Mouse (Mus musculus) forebrain, embryonic 12.5 days (tissue): ENCODE data around the gene Mlf2. TPM values are rescaled to one million over a fixed set of nuclear protein-coding genes. Genes with fewer than 3 reads are reported as not detected.
"Not testable (repeated sequence)": the region's sequence is repeated elsewhere in the genome, so short reads cannot be mapped to it uniquely, and the experiment has no call there.

Source experiments
- ATAC-seq: fragments of 200-750 bp; cut with Nextera tagmentation; 2 replicates; pipeline ENCODE4 v1.8.0; 2017; ENCODE audit warnings: moderate TSS enrichment; ENCODE audit not compliant: low FRiP score
- H3K27ac ChIP-seq: fragments of 300-500 bp; sonication (generic); 2 replicates; pipeline ENCODE4 v1.5.1; 2016; ENCODE audit warnings: mild to moderate bottlenecking
- H3K27me3 ChIP-seq: fragments of 300-500 bp; sonication (generic); 2 replicates; pipeline ENCODE4 v1.6.1; 2016; ENCODE audit warnings: mild to moderate bottlenecking
- H3K36me3 ChIP-seq: fragments of 300-500 bp; sonication (generic); replicated peaks from 2 replicates; pipeline ENCODE4 v1.6.1; 2016; ENCODE audit warnings: mild to moderate bottlenecking
- H3K4me1 ChIP-seq: fragments of 300-500 bp; sonication (generic); 2 replicates; pipeline ENCODE4 v1.6.1; 2016
- H3K4me2 ChIP-seq: fragments of 300-500 bp; sonication (generic); 2 replicates; pipeline ENCODE4 v1.6.1; 2016; ENCODE audit warnings: mild to moderate bottlenecking, moderate library complexity
- H3K4me3 ChIP-seq: fragments of 300-500 bp; sonication (generic); replicated peaks from 2 replicates; pipeline ENCODE4 v1.5.1; 2016; ENCODE audit warnings: mild to moderate bottlenecking
- H3K9ac ChIP-seq: fragments of 300-500 bp; sonication (generic); 2 replicates; pipeline ENCODE4 v1.6.1; 2016; ENCODE audit warnings: mild to moderate bottlenecking
- H3K9me3 ChIP-seq: fragments of 300-500 bp; sonication (generic); 2 replicates; pipeline ENCODE4 v1.6.1; 2016
- WGBS: fragments of 180-500 bp; shearing (Covaris S2); methylation state at CpG from one replicate; pipeline ENCODE4 v1.1.7; 2016; 5-methylcytosine and 5-hydroxymethylcytosine counted together
- polyA plus RNA-seq: library from polyadenylated mRNA; unstranded; fragments of >200 nt; fragmentation: Nextera tagmentation; extraction: Ambion mirVana; gene quantifications from 2 replicates; pipeline ENCODE4 v1.2.1, GENCODE M21; 2016

Mlf2 gene
- polyA plus RNA-seq = 445 and 449 TPM in 2 replicates

DNA sequence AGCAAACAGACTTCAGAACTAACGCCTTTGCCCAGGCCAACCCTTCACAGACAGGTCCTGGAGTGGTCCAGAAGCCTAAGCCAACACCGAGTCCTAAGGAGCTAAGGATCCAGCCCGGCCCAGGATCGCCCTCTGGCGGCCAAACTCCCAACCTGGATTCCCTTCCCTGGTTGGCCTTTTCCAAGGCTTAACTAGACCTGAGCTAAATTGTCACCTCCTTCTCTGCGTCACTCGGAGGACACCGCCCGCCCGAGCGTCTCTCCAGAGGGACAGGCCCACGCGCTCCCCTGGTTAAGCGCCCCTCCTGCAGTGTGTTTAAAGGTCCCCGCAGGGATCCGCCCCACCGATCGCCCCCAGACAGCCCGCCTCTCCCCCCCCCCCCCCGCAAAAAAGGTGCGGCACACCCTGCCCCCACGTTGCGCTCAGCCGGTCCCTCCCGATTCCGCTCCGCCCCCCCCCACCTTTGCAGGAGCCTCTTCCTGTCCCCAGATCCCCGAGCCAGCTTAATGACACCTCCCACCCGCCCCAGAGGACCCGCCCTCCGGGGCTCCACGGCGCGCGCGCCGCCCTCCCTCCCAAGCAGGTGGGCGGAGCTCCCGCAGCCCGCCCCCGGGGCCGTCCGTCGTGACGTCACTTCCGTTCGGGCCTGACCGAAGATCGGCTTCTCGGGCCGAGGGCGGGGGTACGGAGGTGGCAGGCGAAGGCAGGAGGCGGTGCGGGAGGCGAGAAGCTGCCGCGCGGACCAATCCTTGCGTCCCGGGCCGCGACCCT lies at the start of gene Mlf2:
Gene Mlf2, plus strand, starts transcription at position 633 of the 771 bp plus-strand sequence.
- H3K9ac ChIP-seq = peak within 1 kb of the TSS; percentile 97
- under 1% methylated on average over 54 of the region's 64 CpGs for WGBS
- H3K4me1 ChIP-seq = peaks cover 25% of the 10 kb centered on the region
- no peaks in the 10 kb centered on the region for H3K9me3 ChIP-seq
- ATAC-seq = peak; percentile 94
- H3K4me2 ChIP-seq = peak within 1 kb of the TSS; percentile 94
- H3K36me3 ChIP-seq = peaks cover 31% of the 10 kb centered on the region
- peak within 1 kb of the TSS; percentile 90 for H3K4me3 ChIP-seq
- H3K27me3 ChIP-seq = no peaks in the 10 kb centered on the region; the same call in 1 of the 2 replicates
- H3K27ac ChIP-seq = peak within 1 kb of the TSS; percentile 97

DNA sequence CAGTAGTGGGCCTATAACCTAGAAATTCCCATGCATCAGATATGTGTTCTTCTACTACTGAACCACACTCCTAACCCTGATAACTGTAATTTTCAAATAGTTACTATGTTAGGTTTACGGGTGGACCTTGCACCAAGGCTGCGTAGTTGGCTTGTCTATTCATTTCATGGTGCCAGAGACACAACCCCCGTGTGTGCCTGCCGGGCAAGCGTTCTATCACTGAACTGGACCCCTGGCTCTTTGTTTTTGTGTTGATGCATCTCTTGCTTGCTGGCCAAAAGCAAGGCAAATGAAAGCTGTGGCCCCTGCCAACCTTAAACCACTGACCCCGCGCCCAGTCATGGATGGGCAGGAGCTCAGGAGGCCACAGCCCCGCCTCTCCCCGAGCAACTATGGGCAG lies 49.4 kb upstream of the Mlf2 start:
- no peak for ATAC-seq
- Histone ChIP-seq H3K9me3 (no peaks in the 10 kb centered on the region), H3K9ac (no peak overlapping the region), H3K4me3 (no peak overlapping the region), H3K4me2 (no peak overlapping the region), H3K36me3 (no peaks in the 10 kb centered on the region), H3K27ac (no peak overlapping the region), H3K27me3 (peaks cover 2% of the 10 kb centered on the region; the same call in 1 of the 2 replicates), H3K4me1 (no peaks in the 10 kb centered on the region)
- 94% methylated on average over 9 of the region's 9 CpGs for WGBS

DNA sequence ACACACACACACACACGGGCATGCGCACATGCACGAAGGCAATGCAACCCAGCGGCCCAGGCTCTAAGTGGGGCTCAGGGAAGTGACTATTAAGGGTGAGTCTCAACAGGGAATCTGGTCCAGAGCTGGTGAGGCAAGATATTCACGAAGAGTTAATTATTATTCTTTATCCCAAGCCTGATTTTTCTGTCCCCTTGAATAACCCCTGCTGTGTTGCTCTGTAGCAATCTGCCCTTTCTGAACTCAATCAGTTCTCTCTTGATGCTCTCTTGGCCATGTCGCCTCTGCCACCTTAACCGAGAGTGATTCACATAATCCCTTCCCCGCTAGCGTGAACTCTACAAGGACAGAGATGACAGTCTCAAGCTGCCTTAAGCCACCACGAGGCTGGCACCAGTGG lies 47.8 kb upstream of the Mlf2 start:
- Histone ChIP-seq H3K4me2 (no peak overlapping the region), H3K27ac (no peak overlapping the region), H3K9me3 (no peaks in the 10 kb centered on the region), H3K4me1 (no peaks in the 10 kb centered on the region), H3K4me3 (no peak overlapping the region), H3K36me3 (no peaks in the 10 kb centered on the region), H3K9ac (no peak overlapping the region), H3K27me3 (peaks cover 2% of the 10 kb centered on the region; the same call in 1 of the 2 replicates)
- ATAC-seq = no peak
- 62% methylated on average over 9 of the region's 10 CpGs for WGBS

DNA sequence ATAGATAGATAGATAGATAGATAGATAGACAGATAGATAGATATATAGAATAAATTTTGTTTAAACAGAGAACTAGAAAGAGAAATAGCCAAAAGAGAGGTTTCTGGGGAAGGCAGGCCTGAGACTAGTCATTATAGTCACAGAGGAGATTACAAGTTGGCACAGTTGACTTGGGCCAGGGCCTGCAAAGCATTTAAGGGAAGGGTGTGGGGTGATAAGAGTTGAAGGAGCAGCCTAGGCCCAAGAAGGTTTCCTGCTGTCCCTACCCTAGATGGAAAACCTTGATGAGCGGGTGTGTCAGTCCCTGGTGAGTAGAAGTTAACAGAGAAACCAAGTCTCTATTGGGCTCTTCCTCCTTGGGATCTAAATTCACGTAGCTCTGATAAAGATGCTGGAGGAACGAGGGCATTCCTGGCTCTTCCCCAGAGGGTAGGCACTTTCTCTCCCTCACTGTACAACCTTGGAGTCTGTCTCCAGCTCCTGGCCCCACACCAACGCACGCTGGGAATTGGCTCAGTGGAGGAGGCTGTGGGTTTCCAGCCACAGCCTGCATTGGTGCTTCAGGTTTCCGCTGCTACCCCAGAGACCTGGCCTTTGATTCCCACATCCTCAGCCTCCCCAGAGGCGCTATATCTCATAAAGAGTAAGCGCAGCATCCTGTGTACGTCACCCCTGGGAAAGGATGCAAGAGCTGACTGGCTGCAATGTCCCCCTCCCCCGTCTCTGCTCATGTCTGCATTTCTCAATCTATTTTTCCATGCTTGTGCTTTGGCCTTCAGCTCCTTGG lies 46.3 kb upstream of the Mlf2 start:
- H3K27ac ChIP-seq = no peak overlapping the region
- 78% methylated on average over 10 of the region's 10 CpGs for WGBS
- peaks cover 2% of the 10 kb centered on the region; the same call in 1 of the 2 replicates for H3K27me3 ChIP-seq
- no peak for ATAC-seq
- no peaks in the 10 kb centered on the region for H3K4me1 ChIP-seq
- H3K9ac ChIP-seq = no peak overlapping the region
- no peak overlapping the region for H3K4me2 ChIP-seq
- no peaks in the 10 kb centered on the region for H3K9me3 ChIP-seq
- H3K4me3 ChIP-seq = no peak overlapping the region
- no peaks in the 10 kb centered on the region for H3K36me3 ChIP-seq

DNA sequence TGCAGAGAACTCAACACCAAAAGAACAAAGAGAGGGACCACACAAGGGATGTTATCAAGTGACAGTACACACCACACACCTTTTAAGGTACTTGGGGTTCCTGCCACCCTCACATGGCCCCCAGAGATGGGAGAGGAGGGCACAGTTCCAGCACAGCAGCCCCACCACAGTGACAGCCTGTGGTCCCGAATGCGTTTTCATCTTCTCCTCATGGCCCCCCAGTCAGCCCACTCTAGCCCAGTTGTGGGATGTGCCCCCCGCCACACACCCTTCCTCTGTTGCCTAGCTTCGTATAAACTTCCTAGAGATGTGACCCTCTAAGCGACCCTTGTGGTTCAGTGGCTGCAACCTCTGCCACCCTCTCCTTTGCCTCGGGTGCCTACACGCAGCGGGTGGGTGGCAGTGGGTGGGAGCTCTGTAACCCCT lies 45.2 kb upstream of the Mlf2 start:
- Histone ChIP-seq H3K9me3 (no peaks in the 10 kb centered on the region), H3K4me2 (no peak overlapping the region), H3K27me3 (peaks cover 2% of the 10 kb centered on the region; the same call in 1 of the 2 replicates), H3K27ac (no peak overlapping the region), H3K36me3 (no peaks in the 10 kb centered on the region), H3K9ac (no peak overlapping the region), H3K4me1 (no peaks in the 10 kb centered on the region), H3K4me3 (no peak overlapping the region)
- ATAC-seq = no peak
- WGBS = 97% methylated on average over 8 of the region's 8 CpGs

DNA sequence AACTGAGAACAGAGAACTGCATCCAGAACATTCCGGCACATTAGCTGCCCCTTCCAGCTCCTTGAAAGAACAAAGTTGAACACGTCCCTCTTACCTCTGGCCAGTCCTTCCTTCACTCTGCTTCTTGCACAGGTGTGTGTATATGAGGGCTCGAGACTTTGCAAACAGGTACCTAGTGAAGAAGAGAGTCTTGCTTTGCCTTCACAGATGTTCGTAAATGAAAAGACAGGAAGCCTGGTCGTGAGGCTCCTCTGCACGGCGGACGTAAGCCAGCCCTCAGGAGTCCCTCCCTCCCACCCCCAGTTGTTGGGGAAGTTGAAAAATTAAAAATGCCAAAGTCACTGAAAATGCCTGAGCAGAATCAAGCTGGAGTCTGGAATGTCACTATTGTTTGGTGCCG lies 43.2 kb upstream of the Mlf2 start, which contains the start of gene Cd4:
Gene Cd4, minus strand, starts transcription at position 236 of the 400 bp plus-strand sequence.
- 88% methylated on average over 9 of the region's 9 CpGs for WGBS
- Histone ChIP-seq H3K27ac (no peak within 1 kb of the TSS), H3K9ac (no peak within 1 kb of the TSS), H3K4me3 (no peak within 1 kb of the TSS), H3K4me2 (no peak within 1 kb of the TSS), H3K9me3 (no peaks in the 10 kb centered on the region), H3K27me3 (peaks cover 2% of the 10 kb centered on the region; the same call in 1 of the 2 replicates), H3K4me1 (no peaks in the 10 kb centered on the region), H3K36me3 (no peaks in the 10 kb centered on the region)
- no peak for ATAC-seq

DNA sequence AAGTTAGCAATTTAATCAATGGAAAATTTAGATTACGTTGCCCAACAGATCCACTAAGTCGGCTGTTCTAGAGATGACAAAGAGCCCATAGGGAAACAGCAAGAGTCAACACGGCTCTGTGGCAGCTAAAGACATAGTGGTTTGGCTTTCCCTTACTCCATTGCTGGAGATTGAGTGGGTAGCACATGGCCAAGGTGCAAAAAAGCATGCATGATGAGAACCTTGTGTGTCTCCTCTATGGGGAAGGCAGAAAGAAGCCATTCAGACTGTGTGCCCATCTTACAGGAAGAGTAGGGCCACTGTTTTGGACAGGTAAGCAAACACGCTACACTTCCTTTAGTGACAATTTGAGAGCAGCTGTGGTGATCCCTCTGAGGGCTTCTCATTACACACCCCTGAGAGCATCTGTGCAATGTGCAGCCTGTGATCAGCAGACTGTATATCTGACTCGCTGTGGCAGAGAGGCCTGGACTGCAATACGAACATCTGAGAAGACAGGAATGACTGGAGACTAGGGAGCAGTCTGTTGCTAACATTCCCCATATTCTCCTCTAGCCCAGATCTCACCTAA lies 42.5 kb upstream of the Mlf2 start:
- no peaks in the 10 kb centered on the region for H3K4me1 ChIP-seq
- no peak overlapping the region for H3K4me2 ChIP-seq
- no peak overlapping the region for H3K9ac ChIP-seq
- H3K27me3 ChIP-seq = peaks cover 2% of the 10 kb centered on the region; the same call in 1 of the 2 replicates
- H3K9me3 ChIP-seq = no peaks in the 10 kb centered on the region
- no peak overlapping the region for H3K27ac ChIP-seq
- WGBS = 89% methylated on average over 6 of the region's 6 CpGs
- ATAC-seq = no peak
- no peaks in the 10 kb centered on the region for H3K36me3 ChIP-seq
- no peak overlapping the region for H3K4me3 ChIP-seq

DNA sequence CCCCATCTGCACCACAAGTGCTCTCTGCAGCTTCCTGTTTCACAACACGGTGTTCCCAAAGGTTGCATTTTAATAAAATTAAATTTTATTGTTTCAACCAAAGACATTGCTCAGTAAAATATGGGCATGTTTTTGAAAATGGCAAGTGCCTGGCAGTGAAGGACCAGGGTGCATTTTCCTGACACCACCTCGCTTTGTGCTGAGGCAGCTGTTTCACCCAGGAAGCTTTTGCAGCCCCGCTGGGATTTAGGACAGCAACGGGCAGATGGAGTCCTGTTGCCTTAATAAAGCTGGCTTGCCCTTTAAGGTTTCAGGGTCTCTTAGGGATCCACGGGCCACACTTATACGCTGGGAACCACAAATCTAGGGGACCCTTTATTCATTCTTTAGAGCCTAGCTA lies 40.2 kb upstream of the Mlf2 start:
- Histone ChIP-seq H3K4me1 (no peaks in the 10 kb centered on the region), H3K9me3 (no peaks in the 10 kb centered on the region), H3K9ac (no peak overlapping the region), H3K4me3 (no peak overlapping the region), H3K36me3 (no peaks in the 10 kb centered on the region), H3K4me2 (no peak overlapping the region), H3K27ac (no peak overlapping the region), H3K27me3 (peaks cover 2% of the 10 kb centered on the region; the same call in 1 of the 2 replicates)
- no peak for ATAC-seq
- WGBS = 64% methylated on average over 6 of the region's 6 CpGs

DNA sequence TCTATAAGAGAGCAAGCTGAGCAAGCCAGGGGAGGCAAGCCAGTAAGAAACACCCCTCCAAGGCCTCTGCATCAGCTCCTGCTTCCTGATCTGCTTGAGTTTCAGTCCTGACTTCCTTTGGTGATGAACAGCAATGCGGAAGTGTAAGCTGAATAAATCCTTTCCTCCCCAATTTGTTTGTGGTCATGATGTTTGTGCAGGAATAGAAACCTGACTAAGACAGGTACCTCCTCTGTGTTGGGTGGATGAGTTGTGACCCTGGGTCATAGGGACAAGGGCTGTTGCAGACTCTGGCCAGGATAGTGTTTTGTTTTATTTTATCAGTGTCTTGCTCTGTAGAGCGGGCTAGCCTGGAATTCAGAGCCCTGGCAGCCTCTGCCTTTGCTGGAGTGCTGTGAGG lies 37.1 kb upstream of the Mlf2 start:
- H3K4me2 ChIP-seq, H3K9me3 ChIP-seq, ATAC-seq, H3K4me3 ChIP-seq, H3K4me1 ChIP-seq, H3K36me3 ChIP-seq, H3K27me3 ChIP-seq, H3K9ac ChIP-seq, H3K27ac ChIP-seq: not testable (repeated sequence)
- WGBS = 92% methylated on average over 2 of the region's 2 CpGs

DNA sequence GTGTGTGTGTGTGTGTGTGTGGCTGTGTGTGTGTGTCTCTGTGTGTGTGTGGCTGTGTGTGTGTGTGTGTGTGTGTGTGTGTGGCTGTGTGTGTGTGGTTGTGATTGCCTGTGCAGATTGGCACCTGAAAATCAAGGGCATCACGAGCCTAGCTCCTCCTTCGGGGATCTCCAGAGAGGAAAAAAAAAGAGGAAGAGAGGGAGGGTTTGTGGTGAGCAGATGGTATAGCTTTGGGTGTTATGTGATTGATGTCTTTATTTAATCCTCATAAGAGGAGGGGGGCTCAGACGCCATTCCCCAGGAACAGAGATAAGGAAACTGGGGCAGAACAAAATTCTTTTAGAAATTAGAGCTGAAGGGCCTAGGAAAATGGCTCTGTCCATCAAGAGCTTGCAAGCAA lies 32.8 kb upstream of the Mlf2 start:
- Histone ChIP-seq H3K9me3 (no peaks in the 10 kb centered on the region), H3K36me3 (no peaks in the 10 kb centered on the region), H3K4me1 (peaks cover 5% of the 10 kb centered on the region), H3K27me3 (no peaks in the 10 kb centered on the region), H3K4me3 (no peak overlapping the region), H3K9ac (no peak overlapping the region), H3K4me2 (no peak overlapping the region), H3K27ac (peak overlapping the region; percentile 42)
- WGBS = 65% methylated on average over 3 of the region's 3 CpGs
- ATAC-seq = no peak

DNA sequence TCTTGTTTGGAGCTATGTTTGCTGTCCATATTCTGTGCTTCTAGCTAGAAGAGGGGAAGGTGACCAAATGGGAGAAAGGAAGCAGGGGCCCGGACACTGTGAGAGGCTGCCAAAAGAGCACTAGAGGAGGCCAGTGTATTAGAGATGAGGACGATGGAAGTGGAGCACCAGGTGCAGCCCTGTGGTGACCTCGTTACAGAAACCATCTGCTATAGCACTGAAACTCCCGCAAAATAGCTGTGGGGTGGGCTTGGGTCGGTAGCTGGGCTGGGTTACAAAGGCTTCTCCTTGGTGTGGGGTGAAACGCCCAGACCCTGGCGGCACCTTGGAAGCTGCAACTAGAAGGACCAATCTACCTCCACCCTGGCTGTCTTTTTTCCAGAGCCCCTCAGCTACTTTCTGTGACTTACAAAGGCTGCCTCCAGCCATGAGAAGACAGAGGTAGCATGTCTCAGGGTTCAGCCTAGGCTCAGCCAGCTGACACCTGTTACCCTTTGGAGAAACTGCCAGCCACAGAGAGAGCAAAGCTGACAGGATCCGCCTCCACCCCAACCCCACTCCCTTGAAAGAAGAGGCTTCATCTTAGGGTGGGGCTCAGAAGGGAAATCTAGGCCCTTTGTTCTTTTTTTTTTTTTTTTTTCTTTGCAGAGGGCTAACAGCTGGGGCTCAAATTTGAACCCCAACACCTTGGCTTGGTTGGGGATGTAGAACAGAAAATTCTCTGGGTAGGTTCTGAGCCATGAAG lies 31.0 kb upstream of the Mlf2 start:
- Histone ChIP-seq H3K4me3 (no peak overlapping the region), H3K27ac (no peak overlapping the region), H3K36me3 (no peaks in the 10 kb centered on the region), H3K9me3 (no peaks in the 10 kb centered on the region), H3K4me1 (peaks cover 21% of the 10 kb centered on the region), H3K9ac (no peak overlapping the region), H3K27me3 (no peaks in the 10 kb centered on the region), H3K4me2 (no peak overlapping the region)
- 52% methylated on average over 8 of the region's 8 CpGs for WGBS
- ATAC-seq = no peak
